Mouse (Mus musculus): ENCODE measurements around the gene Slc4a3.

- no peak for TF ChIP-seq POLR2A (IDR thresholded peaks at IDR 0.05; ENCODE audit: borderline replicate concordance, control insufficient read depth, low read depth, low read length)
- TF ChIP-seq CTCF (IDR thresholded peaks at IDR 0.05; ENCODE audit: control insufficient read depth, insufficient read depth, low read length) = no peak
Measured at GRCm38 (mm10) chr1:75558388-75559178, 12.5 kb downstream of the Slc4a3 start.

All from bone marrow, adult 2 months (tissue).